Mouse (Mus musculus) hindbrain, embryonic 13.5 days (tissue): ENCODE measurements around the gene Vmn1r43. TPM values are rescaled to one million over a fixed set of nuclear protein-coding genes. Genes with fewer than 3 reads are reported as not detected.
"Not testable (repeated sequence)": the region's sequence is repeated elsewhere in the genome, so short reads cannot be mapped to it uniquely, and the experiment has no call there.

Source experiments
- ATAC-seq: fragments of 200-750 bp; cut with Nextera tagmentation; 2 replicates; pipeline ENCODE4 v1.8.0; 2017; ENCODE audit warnings: moderate TSS enrichment; ENCODE audit not compliant: low FRiP score
- H3K27ac ChIP-seq: fragments of 300-500 bp; sonication (generic); 2 replicates; pipeline ENCODE4 v1.5.1; 2015; ENCODE audit warnings: inconsistent platforms, mild to moderate bottlenecking, moderate library complexity
- H3K27me3 ChIP-seq: fragments of 300-500 bp; sonication (generic); 2 replicates; pipeline ENCODE4 v1.6.1; 2015; ENCODE audit warnings: mild to moderate bottlenecking, inconsistent platforms
- H3K36me3 ChIP-seq: fragments of 300-500 bp; sonication (generic); 2 replicates; pipeline ENCODE4 v1.6.1; 2015; ENCODE audit warnings: mild to moderate bottlenecking, inconsistent platforms
- H3K4me1 ChIP-seq: fragments of 300-500 bp; sonication (generic); replicated peaks from 2 replicates; pipeline ENCODE4 v1.6.1; 2015; ENCODE audit warnings: inconsistent platforms
- H3K4me2 ChIP-seq: fragments of 300-500 bp; sonication (generic); 2 replicates; pipeline ENCODE4 v1.6.1; 2015; ENCODE audit warnings: inconsistent platforms, mild to moderate bottlenecking, moderate library complexity
- H3K4me3 ChIP-seq: fragments of 300-500 bp; sonication (generic); 2 replicates; pipeline ENCODE4 v1.5.1; 2015; ENCODE audit warnings: mild to moderate bottlenecking, inconsistent platforms
- H3K9ac ChIP-seq: fragments of 300-500 bp; sonication (generic); 2 replicates; pipeline ENCODE4 v1.6.1; 2015; ENCODE audit warnings: mild to moderate bottlenecking, inconsistent platforms
- H3K9me3 ChIP-seq: fragments of 300-500 bp; sonication (generic); 2 replicates; pipeline ENCODE4 v1.6.1; 2016; ENCODE audit warnings: inconsistent platforms
- WGBS: fragments of 180-500 bp; shearing (Covaris S2); methylation state at CpG from one replicate; pipeline ENCODE4 v1.1.7; 2015; 5-methylcytosine and 5-hydroxymethylcytosine counted together
- polyA plus RNA-seq: library from polyadenylated mRNA; unstranded; fragments of >200 nt; fragmentation: Nextera tagmentation; extraction: Ambion mirVana; gene quantifications from 2 replicates; pipeline ENCODE4 v1.2.1, GENCODE M21; 2015

Vmn1r43 gene
- polyA plus RNA-seq = not detected in 2 replicates

- not testable (repeated sequence) for H3K27me3 ChIP-seq, H3K9ac ChIP-seq, H3K4me2 ChIP-seq, H3K27ac ChIP-seq, H3K4me3 ChIP-seq, ATAC-seq, H3K36me3 ChIP-seq, H3K4me1 ChIP-seq, H3K9me3 ChIP-seq
- WGBS = 82% methylated on average over 3 of the region's 3 CpGs
These were observed at the start of gene Vmn1r43, which contains the start of gene Vmn1r42 for GRCm38 (mm10) chr6:89876313-89876712. Gene Vmn1r43, minus strand, starts transcription at chr6:89876413. Gene Vmn1r42, minus strand, starts transcription at chr6:89876413.

GRCm38 (mm10) chr6:89883812-89884211, 7.6 kb upstream of the Vmn1r43 start:
- WGBS = 48% methylated on average over 2 of the region's 2 CpGs
- H3K4me1 ChIP-seq = no peaks in the 10 kb centered on the region
- H3K9me3 ChIP-seq = peaks cover 3% of the 10 kb centered on the region; the same call in 1 of the 2 replicates
- H3K9ac ChIP-seq = no peak overlapping the region
- H3K27ac ChIP-seq = no peak overlapping the region
- no peak for ATAC-seq
- H3K4me2 ChIP-seq = no peak overlapping the region
- no peak overlapping the region for H3K4me3 ChIP-seq
- no peaks in the 10 kb centered on the region for H3K36me3 ChIP-seq
- no peaks in the 10 kb centered on the region for H3K27me3 ChIP-seq

DNA sequence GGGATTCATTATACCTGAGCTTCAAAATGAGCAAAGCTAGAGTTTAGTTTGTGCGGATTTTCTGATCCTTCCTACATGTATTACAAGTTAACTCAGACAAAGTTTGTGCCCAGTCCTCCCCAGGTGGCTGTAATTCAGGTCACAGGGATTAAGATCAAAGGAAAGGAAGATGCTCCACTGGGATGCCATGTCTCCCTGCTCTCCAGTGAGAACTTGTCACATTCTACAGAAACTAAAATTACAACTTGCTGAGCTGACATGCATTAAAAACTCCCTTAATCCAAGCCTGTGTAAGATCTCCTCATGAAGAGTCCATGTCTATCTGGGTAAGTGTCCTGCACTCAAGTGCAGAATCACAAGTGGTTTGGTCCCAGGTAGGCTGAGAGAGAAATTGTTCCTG, 7.1 kb upstream of the Vmn1r43 start, which contains the start of gene Vmn1r44:
Gene Vmn1r44, plus strand, starts transcription at position 301 of the 400 bp plus-strand sequence.
- Histone ChIP-seq H3K4me2 (no peak within 1 kb of the TSS), H3K9me3 (no peaks in the 10 kb centered on the region; the same call in 1 of the 2 replicates), H3K4me3 (no peak within 1 kb of the TSS), H3K27me3 (no peaks in the 10 kb centered on the region), H3K27ac (no peak within 1 kb of the TSS), H3K9ac (no peak within 1 kb of the TSS), H3K36me3 (no peaks in the 10 kb centered on the region), H3K4me1 (no peaks in the 10 kb centered on the region)
- 89% methylated on average over 1 of the region's 1 CpGs for WGBS
- ATAC-seq = no peak

GRCm38 (mm10) chr6:89880867-89881266, 4.7 kb upstream of the Vmn1r43 start:
- Histone ChIP-seq H3K27me3 (no peaks in the 10 kb centered on the region), H3K9ac (no peak overlapping the region), H3K4me3 (no peak overlapping the region), H3K4me2 (no peak overlapping the region), H3K27ac (no peak overlapping the region), H3K36me3 (no peaks in the 10 kb centered on the region), H3K4me1 (no peaks in the 10 kb centered on the region), H3K9me3 (no peaks in the 10 kb centered on the region)
- ATAC-seq = no peak

- H3K36me3 ChIP-seq = no peaks in the 10 kb centered on the region
- no peak overlapping the region for H3K4me2 ChIP-seq
- H3K27ac ChIP-seq = no peak overlapping the region
- ATAC-seq = no peak
- 77% methylated on average over 2 of the region's 2 CpGs for WGBS
- H3K27me3 ChIP-seq = no peaks in the 10 kb centered on the region
- H3K9ac ChIP-seq = no peak overlapping the region
- no peaks in the 10 kb centered on the region for H3K9me3 ChIP-seq
- H3K4me3 ChIP-seq = no peak overlapping the region
- no peaks in the 10 kb centered on the region for H3K4me1 ChIP-seq
These were observed 750 bp upstream of the Vmn1r43 start for GRCm38 (mm10) chr6:89876963-89877362.

GRCm38 (mm10) chr6:89867976-89868375, 8.2 kb downstream of the Vmn1r43 start:
- H3K27me3 ChIP-seq = no peaks in the 10 kb centered on the region
- no peaks in the 10 kb centered on the region for H3K36me3 ChIP-seq
- 93% methylated on average over 2 of the region's 2 CpGs for WGBS
- no peak overlapping the region for H3K4me3 ChIP-seq
- H3K27ac ChIP-seq = no peak overlapping the region
- H3K4me1 ChIP-seq = no peaks in the 10 kb centered on the region
- ATAC-seq = no peak
- H3K9me3 ChIP-seq = peaks cover 22% of the 10 kb centered on the region; the same call in 1 of the 2 replicates
- no peak overlapping the region for H3K9ac ChIP-seq
- H3K4me2 ChIP-seq = no peak overlapping the region

GRCm38 (mm10) chr6:89867276-89867675, 8.9 kb downstream of the Vmn1r43 start:
- H3K27me3 ChIP-seq = no peaks in the 10 kb centered on the region
- H3K4me2 ChIP-seq = no peak overlapping the region
- no peak overlapping the region for H3K4me3 ChIP-seq
- no peak for ATAC-seq
- H3K27ac ChIP-seq = no peak overlapping the region
- H3K9me3 ChIP-seq = peaks cover 22% of the 10 kb centered on the region; the same call in 1 of the 2 replicates
- H3K4me1 ChIP-seq = no peaks in the 10 kb centered on the region
- H3K9ac ChIP-seq = no peak overlapping the region
- no peaks in the 10 kb centered on the region for H3K36me3 ChIP-seq
- 89% methylated on average over 2 of the region's 2 CpGs for WGBS

DNA sequence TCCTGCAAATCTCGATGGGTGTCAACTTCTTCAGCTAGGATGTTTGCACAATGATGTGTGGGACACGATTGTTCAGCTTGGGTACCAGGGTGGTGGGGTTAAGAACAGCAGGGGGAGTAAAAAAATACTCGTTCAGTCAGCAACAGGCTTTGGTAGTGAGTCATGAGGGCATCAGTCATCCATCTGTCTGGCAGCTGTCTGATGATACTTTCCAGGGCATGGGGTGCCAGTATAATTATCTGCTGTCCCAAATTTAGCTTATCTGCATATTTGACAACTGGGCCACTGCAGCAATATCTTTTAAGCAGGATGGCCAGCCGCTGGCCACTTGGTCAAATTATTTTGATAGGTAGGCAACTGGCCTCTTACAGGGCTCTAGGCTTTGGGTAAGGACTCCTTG, 12.4 kb downstream of the Vmn1r43 start:
- H3K27me3 ChIP-seq = no peaks in the 10 kb centered on the region
- H3K27ac ChIP-seq = no peak overlapping the region
- no peak overlapping the region for H3K9ac ChIP-seq
- H3K4me3 ChIP-seq = no peak overlapping the region
- ATAC-seq = no peak
- no peaks in the 10 kb centered on the region for H3K4me1 ChIP-seq
- no peaks in the 10 kb centered on the region for H3K36me3 ChIP-seq
- H3K4me2 ChIP-seq = no peak overlapping the region
- peaks cover 40% of the 10 kb centered on the region; the same call in 1 of the 2 replicates for H3K9me3 ChIP-seq
- WGBS = 79% methylated on average over 4 of the region's 4 CpGs

- no peak for ATAC-seq
- H3K36me3 ChIP-seq = no peaks in the 10 kb centered on the region
- H3K27ac ChIP-seq = no peak overlapping the region
- no peak overlapping the region for H3K4me3 ChIP-seq
- WGBS = 86% methylated on average over 2 of the region's 2 CpGs
- no peak overlapping the region for H3K4me2 ChIP-seq
- no peaks in the 10 kb centered on the region for H3K27me3 ChIP-seq
- H3K9ac ChIP-seq = no peak overlapping the region
- H3K9me3 ChIP-seq = peaks cover 23% of the 10 kb centered on the region; the same call in 1 of the 2 replicates
- H3K4me1 ChIP-seq = no peaks in the 10 kb centered on the region
These were observed 16.4 kb downstream of the Vmn1r43 start for GRCm38 (mm10) chr6:89859839-89860238.

DNA sequence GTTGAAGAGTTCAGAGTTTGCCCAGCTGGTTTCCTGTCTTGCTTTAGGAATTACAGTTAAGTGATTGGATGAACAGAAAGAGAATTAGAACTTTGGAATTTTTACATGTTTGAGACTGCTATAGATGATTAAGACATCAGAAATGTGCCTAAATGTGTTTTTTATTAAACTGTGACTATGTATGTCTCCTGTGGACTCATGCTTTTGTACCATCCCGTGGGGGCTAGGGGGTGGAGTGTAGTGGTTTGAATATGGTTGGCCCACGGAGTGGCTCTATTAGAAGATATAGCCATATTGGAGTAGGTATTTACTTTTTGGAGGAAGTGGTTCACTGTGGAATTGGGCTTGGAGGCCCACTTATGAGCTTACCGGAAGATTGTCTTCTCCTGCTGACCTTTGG, 18.7 kb downstream of the Vmn1r43 start:
- 84% methylated on average over 3 of the region's 3 CpGs for WGBS
- H3K4me2 ChIP-seq = no peak overlapping the region
- no peak for ATAC-seq
- H3K9ac ChIP-seq = no peak overlapping the region
- H3K9me3 ChIP-seq = peaks cover 21% of the 10 kb centered on the region; the same call in 1 of the 2 replicates
- no peaks in the 10 kb centered on the region for H3K27me3 ChIP-seq
- H3K27ac ChIP-seq = no peak overlapping the region
- no peaks in the 10 kb centered on the region for H3K36me3 ChIP-seq
- H3K4me3 ChIP-seq = no peak overlapping the region
- no peaks in the 10 kb centered on the region for H3K4me1 ChIP-seq

Other genes with a start within 250 kb of the Vmn1r43 start
- 12.8 and 13.8 TPM in 2 replicates for gene Txnrd3, start 232.4 kb downstream of the Vmn1r43 start, polyA plus RNA-seq
- gene Vmn1r40, start 168.9 kb downstream of the Vmn1r43 start, polyA plus RNA-seq = not detected in 2 replicates
- gene Vmn1r41, start 135.6 kb downstream of the Vmn1r43 start, polyA plus RNA-seq = not detected in 2 replicates
- gene Vmn1r42, start within 50 bp of the Vmn1r43 start, polyA plus RNA-seq = not detected in 2 replicates
- not detected in 2 replicates for gene Vmn1r44, start 7.2 kb upstream of the Vmn1r43 start, polyA plus RNA-seq
- gene Vmn1r45, start 64.2 kb upstream of the Vmn1r43 start, polyA plus RNA-seq = not detected in 2 replicates
- gene Vmn1r46, start 92.9 kb upstream of the Vmn1r43 start, polyA plus RNA-seq = not detected in 2 replicates
- not detected in 2 replicates for gene Vmn1r47, start 139.7 kb upstream of the Vmn1r43 start, polyA plus RNA-seq
- not detected in 2 replicates for gene Vmn1r48, start 160.4 kb upstream of the Vmn1r43 start, polyA plus RNA-seq
- gene Vmn1r49, start 202.1 kb upstream of the Vmn1r43 start, polyA plus RNA-seq = not detected in 2 replicates
- not detected in 2 replicates for gene Vmn1r50, start 225.0 kb upstream of the Vmn1r43 start, polyA plus RNA-seq
- not detected in 2 replicates for gene Vmn1r51, start 246.2 kb upstream of the Vmn1r43 start, polyA plus RNA-seq